ENCODE assay signal across 8 mouse cellular contexts in the genomic region with DNA sequence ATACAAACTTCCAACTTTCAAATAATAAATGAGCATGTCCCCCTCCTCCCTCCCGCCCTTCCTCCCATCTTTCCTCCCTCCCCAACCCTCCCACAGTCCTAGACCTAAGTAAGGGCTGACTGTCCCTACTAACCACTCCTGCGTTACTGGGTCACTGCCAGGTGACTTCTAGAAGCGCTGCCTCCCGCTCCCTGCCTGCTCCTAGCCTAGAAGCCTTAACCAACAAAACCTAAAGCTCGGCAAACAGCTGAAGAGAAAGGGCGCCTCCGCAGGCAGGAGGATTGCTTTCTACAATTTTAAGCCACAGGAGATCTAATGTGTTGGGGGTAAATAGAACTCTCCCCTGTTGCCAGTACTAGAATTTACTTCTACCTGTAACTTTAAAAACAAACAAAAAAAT. TPM values are rescaled to one million over a fixed set of nuclear protein-coding genes. Genes with fewer than 3 reads are reported as not detected.
DNase-seq lines count a peak whose midpoint lies in the region; ATAC-seq and TF ChIP-seq lines count a peak whose summit lies in the region.

No protein-coding gene starts in this region.

- peak overlapping the region; percentile 98 for H3K4me2 ChIP-seq in forebrain, embryonic 14.5 days (ENCODE audit: low read length)
- H3K4me2 ChIP-seq in hindbrain, embryonic 14.5 days (replicated peaks), result peak overlapping the region; percentile 74

- no peak; the same call in 1 of the 2 replicates for TF ChIP-seq POLR2A in spleen, adult 2 months (IDR thresholded peaks at IDR 0.05; ENCODE audit: low read depth, low read length)

- no peak overlapping the region for H3K9ac ChIP-seq in ES-E14 (ENCODE audit: insufficient read depth, low read depth, low read length, poor library complexity, severe bottlenecking)
- H3K9ac ChIP-seq in forebrain, embryonic 14.5 days (ENCODE audit: low read length), result no peak overlapping the region; the same call in 1 of the 2 replicates
- peak overlapping the region; percentile 65 for H3K9ac ChIP-seq in hindbrain, embryonic 14.5 days

- H3K27me3 ChIP-seq in forebrain, embryonic 14.5 days (replicated peaks; ENCODE audit: control insufficient read depth, insufficient read depth, low read length), result peaks cover 2% of the 10 kb centered on the region; the same call in 1 of the 2 replicates
- H3K27me3 ChIP-seq in hindbrain, embryonic 14.5 days (ENCODE audit: control insufficient read depth, insufficient read depth, low read length), result 0 out of 2 replicates have a peak, but pooled peaks cover 8% of the 10 kb centered on the region
- H3K27me3 ChIP-seq in spleen, adult 2 months (ENCODE audit: control insufficient read depth, insufficient read depth, low read length), result no peaks in the 10 kb centered on the region

- DNase-seq in ES-E14 (ENCODE audit: low read depth, low spot score), result peak; percentile 8
- peak; percentile 55 for DNase-seq in forebrain, embryonic 14.5 days (ENCODE audit: low spot score)
- no peak for DNase-seq in hindbrain, embryonic 14.5 days (ENCODE audit: low spot score)
- DNase-seq in left cerebral cortex, postnatal 25 days (ENCODE audit: low spot score in 2 of 2), result peak; percentile 38 to 46
- peak; percentile 47 to 66 for DNase-seq in spleen, adult 2 months (ENCODE audit: low read depth in 1 of 2, low spot score in 2 of 2)
- DNase-seq in urinary bladder, postnatal 25 days (ENCODE audit: low spot score), result no peak

- in situ Hi-C loops in ES-E14 (cut with MboI; ENCODE audit: low sequenced_read_pairs in 2 of 2, unreplicated experiment in 2 of 2), result no loop called here

- WGBS in forebrain, embryonic 14.5 days, result 16% methylated on average over 7 of the region's 7 CpGs
- 17% methylated on average over 7 of the region's 7 CpGs for WGBS in hindbrain, embryonic 14.5 days
- WGBS in spleen, adult 2 months, result 1% methylated on average over 7 of the region's 7 CpGs

- ATAC-seq in forebrain, embryonic 14.5 days, result no peak
- ATAC-seq in hindbrain, embryonic 14.5 days (ENCODE audit: low FRiP score), result no peak
- 0 out of 2 replicates have a peak, but pooled peaks have one; percentile 0 for ATAC-seq in megakaryocyte, adult 5-6 weeks (ENCODE audit: poor library complexity, severe bottlenecking)

- no peak overlapping the region for H3K27ac ChIP-seq in ES-E14 (ENCODE audit: insufficient read depth, low read depth, low read length, poor library complexity, severe bottlenecking)
- peak overlapping the region; percentile 89 for H3K27ac ChIP-seq in brown adipose tissue, adult 24 weeks (replicated peaks; ENCODE audit: low read depth, low read length)
- H3K27ac ChIP-seq in forebrain, embryonic 14.5 days (ENCODE audit: low read depth, low read length), result no peak overlapping the region
- no peak overlapping the region for H3K27ac ChIP-seq in hindbrain, embryonic 14.5 days
- H3K27ac ChIP-seq in spleen, adult 2 months (ENCODE audit: insufficient read depth, low read length), result peak overlapping the region; percentile 90

- intact Hi-C loops in left cerebral cortex, postnatal 25 days (cut with DNase I), result loop anchor here (2.0 to 5.0 kb wide), 5 partner anchors 74 to 783 kb away; no protein-coding TSS in a partner anchor

- H3K4me3 ChIP-seq in ES-E14 (ENCODE audit: insufficient read depth in 1 of 2, low read depth in 1 of 2, low read length in 2 of 2, poor library complexity in 1 of 2, severe bottlenecking in 1 of 2), result no peak overlapping the region
- H3K4me3 ChIP-seq in brown adipose tissue, adult 24 weeks (ENCODE audit: insufficient read depth, low read depth, low read length), result peak overlapping the region; percentile 93
- peak overlapping the region; percentile 66 for H3K4me3 ChIP-seq in forebrain, embryonic 14.5 days (ENCODE audit: low read depth, low read length)
- H3K4me3 ChIP-seq in hindbrain, embryonic 14.5 days (replicated peaks; ENCODE audit: low read length), result peak overlapping the region; percentile 83
- peak overlapping the region; percentile 64 for H3K4me3 ChIP-seq in spleen, adult 2 months (ENCODE audit: extremely low read depth, insufficient read depth, insufficient read length)

- H3K9me3 ChIP-seq in ES-E14 (ENCODE audit: control insufficient read depth, insufficient read depth, low read depth, low read length), result no peaks in the 10 kb centered on the region
- no peaks in the 10 kb centered on the region for H3K9me3 ChIP-seq in forebrain, embryonic 14.5 days (replicated peaks; ENCODE audit: control insufficient read depth, low read length)
- H3K9me3 ChIP-seq in hindbrain, embryonic 14.5 days (ENCODE audit: control insufficient read depth, low read length), result no peaks in the 10 kb centered on the region

- TF ChIP-seq CTCF in spleen, adult 2 months (IDR thresholded peaks at IDR 0.05; ENCODE audit: extremely low read depth, insufficient read depth, insufficient read length, insufficient replicate concordance), result peak; percentile 25; the same call in 1 of the 2 replicates

- no peaks in the 10 kb centered on the region for H3K36me3 ChIP-seq in ES-E14 (ENCODE audit: control insufficient read depth, insufficient read depth, low read length, poor library complexity, severe bottlenecking)
- H3K36me3 ChIP-seq in forebrain, embryonic 14.5 days (ENCODE audit: control insufficient read depth, insufficient read depth, low read length), result no peaks in the 10 kb centered on the region
- no peaks in the 10 kb centered on the region for H3K36me3 ChIP-seq in hindbrain, embryonic 14.5 days (replicated peaks; ENCODE audit: control insufficient read depth, insufficient read depth)
- peaks cover 1% of the 10 kb centered on the region for H3K36me3 ChIP-seq in spleen, adult 2 months (ENCODE audit: control insufficient read depth, insufficient read depth, low read length)

- peaks cover 0 to 2% of the 10 kb centered on the region in 2 experiments; a peak in 2 of 4 replicates for H3K4me1 ChIP-seq in ES-E14 (ENCODE audit: control insufficient read depth in 2 of 2, insufficient read depth in 2 of 2, low read length in 2 of 2, poor library complexity in 1 of 2)
- peaks cover 7% of the 10 kb centered on the region for H3K4me1 ChIP-seq in brown adipose tissue, adult 24 weeks (ENCODE audit: control insufficient read depth, insufficient read depth, insufficient read length, low read length)
- H3K4me1 ChIP-seq in forebrain, embryonic 14.5 days (ENCODE audit: control insufficient read depth, insufficient read depth, low read length), result peaks cover 3% of the 10 kb centered on the region
- H3K4me1 ChIP-seq in hindbrain, embryonic 14.5 days (replicated peaks; ENCODE audit: control insufficient read depth, insufficient read depth, low read length), result peaks cover 9% of the 10 kb centered on the region
- H3K4me1 ChIP-seq in spleen, adult 2 months (ENCODE audit: control insufficient read depth, insufficient read depth, insufficient read length), result peaks cover 2% of the 10 kb centered on the region

TF ChIP-seq in ES-E14, 5 proteins besides CTCF, POLR2A, EP300 and RAD21:
- TF ChIP-seq ZNF384 (IDR thresholded peaks at IDR 0.05; ENCODE audit: low read depth, low read length), result no peak
- no peak for TF ChIP-seq MAFK (IDR thresholded peaks at IDR 0.05; ENCODE audit: insufficient read depth, low read depth, low read length)
- TF ChIP-seq HCFC1 (IDR thresholded peaks at IDR 0.05; ENCODE audit: borderline replicate concordance, insufficient read depth, low read length), result no peak
- no peak for TF ChIP-seq CHD2 (IDR thresholded peaks at IDR 0.05; ENCODE audit: low read depth, low read length)
- TF ChIP-seq ZC3H11A (IDR thresholded peaks at IDR 0.05; ENCODE audit: borderline replicate concordance, low read depth, low read length), result no peak
TF ChIP-seq in ES-E14: peak in this region for 0.

RNA-seq across cellular contexts. Expression of gene Kctd12, which starts 2.0 kb away (rescaled TPM):
- 2.5 and 2.7 TPM in 2 replicates for total RNA-seq in ES-E14 (2012; rRNA removed)
- polyA plus RNA-seq in brown adipose tissue, adult 24 weeks (2012; ENCODE audit: insufficient read depth, insufficient read length, missing spikeins), result 22.4 and 27.7 TPM in 2 replicates
- 10.8 and 12.7 TPM in 2 replicates for polyA plus RNA-seq in forebrain, embryonic 14.5 days (2014; fragmentation: Nextera tagmentation; extraction: Ambion mirVana)
- 25.0 and 31.1 TPM in 2 replicates for polyA plus RNA-seq in hindbrain, embryonic 14.5 days (2014; fragmentation: Nextera tagmentation; extraction: Ambion mirVana)
- 10 to 100 TPM; 50.2 to 54.0 TPM for total RNA-seq in left cerebral cortex, postnatal 25 days (2021)
- 460 and 558 TPM in 2 replicates for total RNA-seq in megakaryocyte, adult 5-6 weeks (2015)
- total RNA-seq in megakaryocyte, adult 5-6 weeks (2017), result 335 and 358 TPM in 2 replicates
- 36.4 and 60.3 TPM in 2 replicates for polyA plus RNA-seq in spleen, adult 2 months (2012; rRNA removed)

Comparison
In these comparisons a context has a peak if more than half of its experiments do, and no peak if none do; other contexts are left out.
1. DNase-seq: peak in ES-E14 (single experiment), forebrain, embryonic 14.5 days (single experiment), left cerebral cortex, postnatal 25 days (2 of 2) and spleen, adult 2 months (2 of 2); none in hindbrain, embryonic 14.5 days (single experiment) and urinary bladder, postnatal 25 days (single experiment).
2. H3K27ac ChIP-seq: peak in brown adipose tissue, adult 24 weeks (single experiment) and spleen, adult 2 months (single experiment); none in ES-E14 (single experiment), forebrain, embryonic 14.5 days (single experiment) and hindbrain, embryonic 14.5 days (single experiment).
3. H3K4me3 ChIP-seq: peak in brown adipose tissue, adult 24 weeks (single experiment), forebrain, embryonic 14.5 days (single experiment), hindbrain, embryonic 14.5 days (single experiment) and spleen, adult 2 months (single experiment); none in ES-E14 (0 of 2).